Mouse (Mus musculus): ENCODE data around the gene B3galt4.

- TF ChIP-seq CTCF (IDR thresholded peaks at IDR 0.05; ENCODE audit: borderline replicate concordance, insufficient read depth, low read depth, low read length) (no peak), POLR2A (IDR thresholded peaks at IDR 0.05; ENCODE audit: borderline replicate concordance, insufficient read depth, low read length) (no peak)
These were observed 2.0 kb upstream of the B3galt4 start for GRCm38 (mm10) chr17:33953310-33953709.
